Mouse (Mus musculus) NIH3T3 (cell line): ENCODE results near the gene H2-DMa.

Source experiments
- DNase-seq: peaks from one replicate; pipeline ENCODE4 v3.0.0-alpha.2; 2012; ENCODE audit warnings: low read depth

The H2-DMa gene

DNA sequence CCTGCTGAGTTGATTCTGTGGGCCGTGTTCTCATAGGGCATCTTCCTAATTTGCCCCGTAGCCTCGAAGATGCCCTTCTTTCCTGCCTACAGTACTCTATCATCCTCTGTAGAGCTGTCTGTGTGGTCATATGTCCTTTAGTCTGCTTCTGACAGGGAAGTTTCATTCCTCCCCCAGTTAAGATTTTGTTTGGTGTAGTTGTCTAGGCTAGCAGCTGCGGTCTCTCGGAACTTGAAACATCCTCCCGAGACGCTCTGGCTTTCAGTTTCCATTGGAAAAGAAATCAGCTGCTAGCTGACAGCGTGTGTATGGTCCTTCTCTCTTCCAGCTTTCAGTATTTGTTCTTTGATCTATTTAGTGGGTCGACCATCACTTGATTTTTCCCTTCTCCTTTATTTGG, 14.5 kb upstream of the H2-DMa start:
- no peak for DNase-seq

DNA sequence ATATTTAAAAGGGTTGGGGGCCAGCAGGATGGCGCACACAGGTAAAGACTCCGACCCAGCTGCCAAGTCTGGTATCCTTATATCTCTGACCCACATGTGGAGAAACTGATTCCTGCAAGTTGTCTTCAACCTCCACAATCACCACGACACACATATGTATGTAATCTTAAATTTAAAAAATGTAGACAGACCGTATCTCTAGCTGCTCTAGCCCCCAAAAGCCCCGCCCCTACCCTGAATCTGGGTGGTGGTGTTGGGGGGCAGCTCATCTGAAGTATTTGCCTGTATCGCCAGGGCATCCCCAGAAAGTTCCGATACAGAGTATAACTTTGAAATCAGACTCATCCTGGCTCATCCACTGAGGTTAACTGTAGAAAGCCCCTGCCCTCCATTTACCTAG, 12.8 kb upstream of the H2-DMa start:
- no peak for DNase-seq

DNA sequence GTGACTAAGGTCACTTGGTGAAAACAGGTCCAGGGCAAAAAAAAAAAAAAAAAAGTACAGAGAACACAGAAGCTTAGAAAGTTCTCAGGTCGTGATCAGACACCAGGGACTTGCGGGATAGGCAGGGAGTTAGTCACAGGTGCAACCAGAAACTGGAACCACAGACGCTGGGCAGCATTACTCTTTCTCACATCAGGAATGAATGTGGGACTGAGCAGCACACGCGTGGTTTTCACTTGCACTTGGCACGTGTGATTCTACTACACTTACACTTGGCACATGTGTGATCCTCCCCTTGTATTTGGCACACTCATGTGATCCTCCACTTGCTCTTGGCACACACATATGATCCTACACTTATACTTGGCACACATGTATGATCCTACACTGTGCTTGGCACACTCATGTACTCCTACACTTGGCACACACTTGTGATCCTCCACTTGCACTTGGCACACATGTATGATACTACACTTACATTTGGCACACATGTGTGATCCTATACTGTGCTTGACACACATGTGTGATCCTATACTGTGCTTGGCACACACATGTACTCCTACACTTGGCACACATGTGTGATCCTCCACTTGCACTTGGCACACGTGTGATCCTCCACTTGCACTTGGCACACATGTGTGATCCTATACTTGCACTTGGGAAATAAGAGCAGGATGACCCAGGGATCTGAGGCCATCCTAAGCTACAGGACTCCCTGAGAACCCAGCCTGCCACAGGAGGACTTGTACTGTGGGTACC, 12.1 kb upstream of the H2-DMa start:
- DNase-seq: no peak

DNA sequence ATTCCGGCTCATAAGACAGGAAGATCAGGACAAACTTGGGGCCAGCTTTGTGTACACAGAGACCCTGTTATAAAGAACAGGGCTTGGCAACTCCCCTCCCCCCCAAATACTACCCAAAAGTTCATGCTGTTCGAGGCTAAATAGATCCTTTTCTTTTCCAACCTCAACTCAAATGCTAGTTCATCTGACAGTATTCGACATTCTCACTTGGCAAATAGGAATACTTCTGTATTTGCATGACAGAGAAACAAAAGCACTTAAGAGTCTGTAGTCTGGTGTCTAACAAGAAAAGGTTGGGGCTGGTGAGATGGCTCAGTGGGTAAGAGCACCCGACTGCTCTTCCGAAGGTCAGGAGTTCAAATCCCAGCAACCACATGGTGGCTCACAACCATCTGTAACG, 10.9 kb upstream of the H2-DMa start:
- DNase-seq: no peak

DNA sequence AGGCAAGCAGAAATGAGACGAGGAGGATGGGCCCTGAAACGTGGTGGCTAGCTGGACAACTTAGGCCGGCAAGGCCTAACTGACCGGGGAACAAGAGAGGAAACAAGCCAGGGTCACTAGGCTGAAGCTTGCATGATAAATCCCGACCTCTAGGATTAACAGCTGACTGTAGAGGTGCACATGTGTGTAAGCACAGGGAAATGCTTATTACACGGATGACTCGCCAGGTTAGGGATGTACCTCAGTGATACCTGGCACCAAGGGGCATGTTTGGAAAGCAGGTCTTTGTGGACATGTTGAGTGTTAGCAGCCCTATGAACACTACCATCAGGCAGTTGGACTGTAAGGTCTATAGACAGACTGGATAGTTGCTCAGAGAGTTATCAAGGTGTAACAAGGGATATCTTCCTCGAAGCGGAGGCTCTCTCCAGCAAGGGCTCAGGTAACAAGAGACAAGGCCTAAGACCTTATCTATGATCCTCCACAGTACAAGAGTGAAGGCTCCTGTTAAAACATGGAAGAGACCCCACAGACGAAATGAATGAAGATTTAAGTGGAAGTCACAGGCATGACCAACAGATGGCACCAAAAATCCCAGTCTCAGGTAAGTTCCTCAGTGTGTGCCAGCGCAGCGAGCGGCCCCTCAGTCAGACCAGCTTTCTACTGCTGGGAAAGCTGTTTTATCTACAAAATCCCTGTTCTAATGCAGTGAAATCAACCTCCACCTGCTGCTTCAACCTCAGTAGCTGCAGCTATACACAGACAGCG, 10.1 kb upstream of the H2-DMa start:
- DNase-seq: peak; percentile 52

DNA sequence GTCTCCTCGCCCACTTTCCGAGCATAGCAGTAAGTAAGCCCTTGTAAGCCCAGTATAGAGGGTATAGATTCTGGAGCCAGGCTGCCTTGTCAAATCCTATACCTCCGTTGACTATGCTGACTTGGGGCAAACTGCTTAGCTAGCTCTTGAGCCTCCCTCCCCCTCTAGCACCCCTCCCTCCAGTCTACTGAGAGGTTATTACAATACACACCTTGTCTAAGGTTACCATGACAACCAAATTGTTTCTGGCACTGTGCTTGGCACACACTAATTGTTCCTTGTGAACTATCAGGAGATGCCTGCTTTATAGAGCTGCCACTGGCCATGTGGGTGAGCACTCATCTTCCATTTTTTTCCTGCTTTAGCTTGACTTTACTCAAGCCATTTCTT, 9.5 kb upstream of the H2-DMa start:
- DNase-seq: no peak

DNA sequence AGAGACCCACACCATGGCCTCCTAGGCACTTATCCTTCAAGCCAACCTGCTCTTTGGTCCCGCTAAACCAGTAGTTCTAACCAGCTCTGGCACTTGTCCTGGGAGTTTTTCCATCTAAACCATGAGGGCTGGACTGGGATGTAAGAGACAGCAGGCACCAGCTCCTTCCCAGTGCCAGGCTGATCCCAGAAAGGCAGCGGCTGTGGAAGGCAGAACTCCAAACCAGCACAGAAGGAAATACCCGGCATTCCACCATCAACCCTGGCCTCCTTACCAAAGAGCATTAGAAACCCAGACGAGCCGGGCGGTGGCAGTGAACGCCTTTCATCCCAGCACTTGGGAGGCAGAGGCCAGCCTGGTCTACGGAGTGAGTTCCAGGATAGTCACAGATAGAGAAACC, 9.0 kb upstream of the H2-DMa start:
- no peak for DNase-seq

DNA sequence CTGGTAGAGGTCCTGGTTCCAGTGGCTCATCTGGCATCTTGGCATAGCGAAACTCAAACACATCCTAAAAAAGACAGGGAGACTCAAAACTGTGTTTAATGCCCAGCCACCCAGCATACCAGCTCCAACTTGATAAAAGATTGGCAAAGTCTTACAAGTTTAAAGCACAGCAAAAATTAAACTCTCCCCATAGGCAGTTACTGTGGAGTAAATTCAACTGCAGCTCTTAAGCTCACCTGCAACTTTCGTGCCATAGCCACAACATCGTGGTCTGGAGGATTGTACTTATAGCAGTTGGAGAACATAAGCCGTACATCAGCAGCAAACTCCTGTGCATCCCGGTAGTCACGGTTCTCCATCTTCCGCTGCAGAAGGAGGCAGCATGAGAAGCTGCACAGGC, 5.2 kb upstream of the H2-DMa start:
- DNase-seq: no peak

DNA sequence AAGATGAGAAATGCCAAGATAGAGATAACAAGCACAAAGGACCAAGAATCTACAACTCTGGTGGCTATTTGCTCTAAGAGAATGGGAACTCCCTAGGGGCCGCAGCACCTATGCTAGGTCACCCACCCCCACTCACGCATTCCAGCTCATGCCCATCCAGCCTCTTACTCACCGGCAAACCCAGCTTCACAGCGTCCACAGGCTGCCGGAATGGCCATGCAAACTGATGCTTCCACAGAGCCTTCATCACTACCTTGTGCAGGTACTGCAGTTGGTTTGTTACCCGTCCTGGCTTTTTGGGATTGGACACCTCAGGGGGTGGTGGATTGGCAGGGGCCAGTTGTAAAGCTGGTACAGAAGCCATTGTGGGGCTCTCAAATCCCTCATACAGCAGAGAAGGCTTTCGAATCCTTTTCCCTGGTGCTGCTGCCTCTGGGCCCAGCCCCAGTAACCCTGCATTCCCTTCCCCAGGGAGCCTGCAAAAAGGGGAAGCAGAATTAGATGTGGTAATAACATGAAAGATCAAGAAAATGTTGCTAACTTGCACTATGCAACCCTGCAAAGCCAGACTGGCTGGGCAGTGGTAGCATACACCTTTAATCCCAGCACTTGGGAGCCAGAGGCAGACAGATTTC, 2.5 kb upstream of the H2-DMa start:
- DNase-seq: peak; percentile 27

DNA sequence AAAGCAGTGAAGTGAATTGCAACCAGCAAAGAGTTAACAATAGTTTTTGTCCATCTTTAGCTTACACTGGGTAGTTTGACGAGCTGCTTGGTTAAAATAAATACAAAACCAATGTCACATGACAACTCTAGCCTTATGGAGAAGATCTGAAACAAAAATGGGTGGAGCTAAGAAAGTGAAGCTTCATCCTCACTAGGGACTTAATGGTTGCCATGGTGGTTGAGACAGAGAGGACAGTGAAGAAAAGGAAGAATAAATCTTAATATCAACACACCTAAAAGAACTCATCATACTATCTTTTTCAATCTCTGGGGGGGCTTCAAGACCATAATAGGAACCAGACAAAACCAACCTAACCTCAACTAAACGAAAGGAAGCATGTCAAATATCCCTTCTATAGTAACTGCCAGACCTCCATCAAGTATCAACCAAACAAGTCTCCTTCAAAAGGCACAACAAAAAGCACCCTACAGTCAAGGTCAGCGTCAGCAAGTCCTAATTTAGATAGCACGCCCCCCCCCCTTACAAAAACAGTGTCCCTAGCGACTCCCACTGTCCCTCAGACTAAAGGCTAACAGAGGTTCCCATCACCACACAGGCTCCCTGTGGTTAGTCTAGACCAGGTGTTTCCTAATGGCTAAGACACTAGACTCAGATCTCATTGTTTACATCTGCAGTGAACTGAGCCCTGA, 1.8 kb upstream of the H2-DMa start:
- DNase-seq: peak; percentile 66

DNA sequence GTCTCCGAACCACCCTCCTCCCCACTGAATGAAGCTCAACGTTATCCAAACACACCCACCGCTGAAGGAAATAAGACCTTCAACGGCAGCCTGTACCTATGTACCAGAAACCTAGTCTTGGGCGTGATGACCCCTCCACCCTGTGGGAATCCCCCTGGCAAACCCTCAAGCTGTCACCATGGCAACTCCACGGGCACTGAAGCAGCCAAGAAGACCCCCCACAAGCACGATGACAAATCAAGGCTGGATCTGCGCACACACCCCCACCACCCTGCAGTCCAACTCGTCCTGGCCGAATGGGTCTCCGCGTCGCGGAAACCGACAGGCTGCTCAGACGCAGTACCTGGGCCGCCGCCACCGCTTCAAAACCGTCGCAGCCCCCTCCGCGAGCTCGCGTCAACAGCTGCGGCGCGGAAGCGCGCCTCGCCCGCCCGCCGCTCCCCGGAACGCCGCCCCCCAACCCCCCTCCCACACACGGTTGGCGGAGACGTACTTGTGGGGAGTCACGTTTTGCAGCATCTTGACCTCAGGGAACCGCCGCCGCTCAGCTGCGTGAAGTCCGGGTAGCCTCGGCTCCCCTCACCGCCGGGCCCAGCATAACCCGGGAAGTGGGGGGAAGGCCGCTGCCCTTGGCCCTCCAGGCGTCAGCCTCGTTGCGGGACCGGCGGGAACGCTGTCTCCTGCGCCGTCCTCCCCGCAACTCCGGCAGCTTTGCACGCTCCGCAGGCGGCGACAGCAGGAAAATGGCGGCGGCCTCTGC, 1.0 kb upstream of the H2-DMa start:
- peak; percentile 57 for DNase-seq

DNA sequence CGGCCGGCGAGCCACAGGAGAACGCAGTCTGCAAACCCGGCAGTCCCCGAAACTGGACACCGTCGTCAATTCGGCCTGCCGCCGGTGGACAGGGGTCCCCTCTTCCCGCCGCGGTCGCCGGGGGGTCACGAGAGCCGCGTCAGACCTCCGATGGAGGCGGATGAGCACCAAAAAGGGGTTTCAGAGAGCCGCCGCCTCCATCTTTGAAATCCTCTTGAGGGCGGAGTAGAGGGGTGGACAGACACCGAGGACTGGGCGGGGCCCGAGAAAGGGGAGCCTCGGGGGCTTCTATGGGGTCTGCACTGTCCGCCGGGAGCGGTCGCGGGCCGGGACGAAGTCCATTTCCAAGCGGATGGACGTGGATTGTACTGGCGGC, 480 bp upstream of the H2-DMa start:
- no peak for DNase-seq

DNA sequence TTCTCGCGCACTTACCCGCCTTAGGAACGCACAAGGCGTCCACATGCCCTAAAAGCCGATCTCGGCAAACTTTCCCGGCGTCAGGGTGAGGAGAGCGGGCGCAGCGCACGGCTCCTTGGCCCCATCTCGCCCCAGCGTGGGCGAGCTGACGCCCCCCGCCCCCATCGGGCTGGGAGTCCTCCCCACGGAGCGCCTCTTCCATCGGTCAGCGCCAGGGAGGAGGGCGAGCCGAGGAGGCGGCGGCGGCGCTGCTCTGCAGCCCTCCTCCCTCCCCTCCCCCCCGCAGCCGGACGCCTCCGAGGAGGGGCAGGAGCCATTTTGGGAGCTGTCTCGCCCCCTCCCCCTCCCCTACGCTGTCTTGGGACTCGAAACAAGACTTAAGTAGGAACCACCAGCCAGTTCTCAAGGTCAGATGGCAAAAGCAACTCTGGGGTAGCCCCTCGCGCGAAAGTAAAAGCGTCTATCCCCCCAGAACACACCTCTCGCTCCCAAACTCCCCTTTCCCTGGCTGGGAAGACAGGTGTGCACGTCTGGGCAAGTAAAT, 911 bp downstream of the H2-DMa start:
- peak; percentile 98 for DNase-seq

DNA sequence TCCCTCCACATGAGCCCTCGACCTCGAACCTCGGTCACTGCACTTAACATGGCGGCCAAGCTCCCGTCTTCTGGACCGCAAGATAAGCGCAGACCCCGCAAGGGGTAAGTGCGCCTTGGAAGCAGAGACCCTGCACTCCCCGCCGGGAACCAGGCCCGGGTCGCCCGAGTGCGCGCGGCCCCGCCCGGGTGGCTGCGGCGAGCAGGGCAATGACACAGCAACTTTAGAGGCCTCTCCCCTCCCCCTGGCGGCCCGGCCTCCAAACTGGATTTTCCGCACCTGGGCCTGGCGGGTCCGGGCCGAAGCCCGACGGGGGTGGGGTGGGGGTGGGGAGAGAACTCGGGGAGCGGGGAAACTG, 1.5 kb downstream of the H2-DMa start:
- no peak for DNase-seq

DNA sequence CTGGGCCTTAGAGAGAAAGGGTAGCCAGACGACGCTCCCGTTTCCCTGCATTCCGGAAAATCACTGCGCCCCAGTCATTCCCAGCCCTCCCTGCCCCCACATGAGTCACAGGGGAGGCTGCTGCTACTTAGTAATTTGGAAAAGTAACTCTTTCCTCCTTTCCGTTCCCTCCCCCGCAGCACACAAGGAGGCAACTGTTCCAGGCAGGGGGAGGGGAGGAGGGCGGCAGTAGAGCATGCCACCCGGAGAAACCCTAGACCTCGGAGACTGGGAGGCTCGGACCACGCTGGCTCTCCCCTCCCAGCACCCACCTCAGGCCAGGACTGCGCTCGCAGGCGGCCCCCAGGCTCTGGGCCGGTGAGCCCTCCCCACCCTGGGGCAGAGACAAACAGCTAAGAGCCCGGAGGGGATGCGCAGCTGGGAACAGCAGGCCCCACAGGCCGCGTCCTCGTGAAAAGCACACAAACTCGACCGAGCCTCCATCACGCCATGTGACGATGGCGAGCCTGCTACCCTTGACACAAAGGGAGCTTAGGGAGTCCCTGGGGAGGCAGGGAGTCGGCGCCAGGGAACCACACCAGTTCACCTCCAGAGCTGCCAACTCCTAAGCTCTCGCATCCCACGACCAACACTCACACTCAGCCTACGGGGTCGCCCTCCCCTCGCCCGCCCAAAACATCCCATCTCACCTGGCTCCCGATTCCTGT, 2.0 kb downstream of the H2-DMa start:
- DNase-seq: peak; percentile 99

DNA sequence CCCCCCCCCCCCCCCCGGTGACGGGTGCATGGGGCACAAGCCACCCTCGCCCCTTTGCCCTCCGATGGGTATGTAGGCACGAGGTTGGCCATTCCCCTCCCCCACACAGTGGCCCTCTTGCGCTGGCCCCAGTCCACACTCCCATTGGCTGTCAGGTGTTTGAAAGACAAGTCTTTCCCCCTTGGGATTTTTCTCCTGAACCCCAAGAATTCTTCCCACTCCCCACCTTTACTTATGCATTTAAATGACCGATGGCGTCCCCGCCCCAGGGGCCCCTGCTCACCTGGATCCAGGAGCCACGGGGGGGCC, 2.5 kb downstream of the H2-DMa start:
- peak; percentile 82 for DNase-seq

DNA sequence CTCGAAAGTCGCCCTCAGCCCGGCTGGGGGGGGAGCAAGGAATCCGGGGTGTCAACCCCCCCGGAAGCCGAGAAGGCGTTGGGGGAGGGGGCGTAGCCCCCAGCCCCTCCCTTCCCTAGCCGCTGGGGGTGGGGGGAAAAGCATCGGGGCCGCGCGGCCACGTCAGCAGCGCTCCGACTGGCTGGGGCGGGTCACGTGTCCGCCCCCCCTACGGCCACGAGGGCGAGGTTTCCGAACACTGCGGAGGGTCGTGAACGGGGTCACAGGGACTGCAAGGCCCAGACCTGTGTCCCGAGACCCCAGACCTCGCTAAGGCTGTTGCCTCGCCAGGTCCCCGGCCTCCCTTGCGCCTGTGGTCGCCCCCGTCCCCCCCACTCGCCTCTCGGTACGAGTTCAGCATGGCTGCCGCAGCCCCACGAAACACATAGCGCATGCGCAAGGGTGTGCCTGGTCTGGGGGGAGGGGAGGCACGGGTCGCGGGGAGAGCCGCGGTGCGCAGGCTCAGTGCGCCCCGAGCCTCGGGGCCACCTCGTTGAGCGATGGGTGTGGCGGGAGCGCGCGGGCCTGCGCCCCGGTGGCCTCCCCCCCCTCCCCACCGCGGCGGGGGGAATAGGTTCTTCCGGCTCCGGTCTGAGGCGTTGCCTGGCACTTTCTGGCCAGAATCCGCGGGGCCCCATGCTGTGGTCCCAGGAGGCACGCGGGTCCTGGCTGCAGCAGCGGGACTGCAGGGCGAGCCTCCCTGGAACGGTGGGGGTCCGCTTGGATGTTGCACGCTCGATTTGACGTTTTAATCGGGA, 3.0 kb downstream of the H2-DMa start, which contains the start of gene Brd2:
Brd2 (minus strand) TSS at position 447 of the 797 bp plus-strand sequence.
- peak; percentile 99 for DNase-seq

DNA sequence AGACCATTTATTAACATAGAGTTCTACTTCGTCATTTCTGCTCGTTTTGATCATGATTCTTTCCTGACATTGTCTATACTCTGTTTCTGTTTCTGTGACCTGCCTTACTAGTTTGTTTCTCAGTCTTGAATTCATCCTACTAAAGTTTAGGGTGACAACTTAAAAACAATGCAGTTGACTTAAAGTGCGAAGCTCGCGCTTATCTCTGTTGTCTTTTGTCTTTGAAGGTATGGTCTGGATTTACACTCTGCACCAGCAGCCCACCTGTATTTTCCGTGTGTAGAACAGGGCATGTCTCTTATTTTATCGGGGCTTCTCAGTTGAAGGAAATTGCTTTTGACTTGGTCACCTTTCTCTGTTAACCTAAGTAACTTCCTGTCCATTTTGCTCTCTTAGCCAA, 3.8 kb downstream of the H2-DMa start:
- no peak for DNase-seq

DNA sequence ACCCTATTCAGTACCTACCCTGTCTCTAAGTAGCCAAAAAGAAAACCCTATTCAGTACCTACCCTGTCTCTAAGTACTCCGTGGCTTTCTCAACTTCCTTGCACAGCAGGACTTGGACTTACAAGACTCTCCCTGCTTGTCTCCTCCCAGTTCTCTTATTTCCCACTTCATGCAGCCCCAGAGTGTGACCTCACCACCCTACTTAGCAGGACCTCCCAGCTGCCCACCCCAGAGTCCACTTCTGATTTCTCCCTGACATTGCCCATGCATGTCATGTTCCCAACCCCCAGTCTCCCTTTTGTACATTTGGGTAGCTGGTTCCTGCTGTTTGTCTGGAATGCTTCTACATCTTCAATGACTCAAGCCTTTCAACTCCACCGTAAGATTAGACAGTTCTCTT, 4.2 kb downstream of the H2-DMa start:
- DNase-seq: peak; percentile 68

DNA sequence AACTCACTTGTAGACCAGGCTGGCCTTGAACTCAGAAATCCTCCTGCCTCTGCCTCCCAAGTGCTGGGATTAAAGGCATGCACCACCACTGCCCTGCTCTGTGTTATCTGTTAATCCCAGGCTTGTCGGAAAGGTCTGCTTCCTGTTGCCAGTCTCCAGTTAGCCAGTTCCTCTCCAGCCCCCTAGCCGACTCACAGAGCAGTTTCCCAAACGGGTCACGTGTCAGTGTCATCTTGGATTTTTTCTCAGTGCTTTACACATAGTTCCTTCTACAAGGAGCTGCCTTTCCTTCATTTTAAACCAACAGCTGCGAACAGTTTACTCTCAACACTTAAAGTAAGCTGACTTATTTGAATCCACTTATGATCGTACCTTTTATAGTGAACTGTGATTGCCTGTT, 5.3 kb downstream of the H2-DMa start:
- no peak for DNase-seq
